In genomic region chr8:123948942-123949685, GRCm38 (mm10) we compare ENCODE assay signal across 8 mouse cellular contexts. TPM values are rescaled to one million over a fixed set of nuclear protein-coding genes. Genes with fewer than 3 reads are reported as not detected.
A peak's percentile ranks its signal among the peaks of the same experiment; 100 is the strongest.
DNase-seq lines count a peak whose midpoint lies in the region; ATAC-seq lines count a peak whose summit lies in the region.

TSS of gene Nup133 (minus strand) at chr8:123949265.

- H3K4me1 ChIP-seq in forebrain, embryonic 14.5 days (ENCODE audit: control insufficient read depth, insufficient read depth, low read length) = peaks cover 9% of the 10 kb centered on the region
- peaks cover 16% of the 10 kb centered on the region for H3K4me1 ChIP-seq in neural tube, embryonic 15.5 days

- peak; percentile 84 for ATAC-seq in forebrain, embryonic 14.5 days
- ATAC-seq in neural tube, embryonic 15.5 days (ENCODE audit: low FRiP score) = peak; percentile 91

- H3K27ac ChIP-seq in forebrain, embryonic 14.5 days (ENCODE audit: low read depth, low read length) = peak within 1 kb of the TSS; percentile 77
- peak within 1 kb of the TSS; percentile 89 for H3K27ac ChIP-seq in neural tube, embryonic 15.5 days (replicated peaks)

- peak within 1 kb of the TSS; percentile 99 for H3K4me2 ChIP-seq in forebrain, embryonic 14.5 days (ENCODE audit: low read length)
- peak within 1 kb of the TSS; percentile 94 for H3K4me2 ChIP-seq in neural tube, embryonic 15.5 days

- intact Hi-C loops in heart, postnatal 14 days (cut with DNase I) = no loop called here

- peaks cover 30% of the 10 kb centered on the region for H3K36me3 ChIP-seq in forebrain, embryonic 14.5 days (ENCODE audit: control insufficient read depth, insufficient read depth, low read length)
- peaks cover 33% of the 10 kb centered on the region for H3K36me3 ChIP-seq in neural tube, embryonic 15.5 days

- H3K27me3 ChIP-seq in forebrain, embryonic 14.5 days (replicated peaks; ENCODE audit: control insufficient read depth, insufficient read depth, low read length) = no peaks in the 10 kb centered on the region
- no peaks in the 10 kb centered on the region for H3K27me3 ChIP-seq in neural tube, embryonic 15.5 days (replicated peaks)

- peak; percentile 99 for DNase-seq in ES-CJ7 (ENCODE audit: low read depth, low spot score)
- peak; percentile 99 for DNase-seq in cerebellum, adult 11 months
- peak; percentile 99 for DNase-seq in forebrain, embryonic 14.5 days (ENCODE audit: low spot score)
- peak; percentile 99 to 100 for DNase-seq in heart, postnatal 14 days
- DNase-seq in layer of hippocampus, adult 11-12 months (ENCODE audit: low spot score) = peak; percentile 99
- peak; percentile 99 for DNase-seq in lung, adult 18-20 months
- peak; percentile 99 for DNase-seq in testis, postnatal 14 days (ENCODE audit: low spot score)

- under 1% methylated on average over 77 of the region's 77 CpGs for WGBS in forebrain, embryonic 14.5 days
- WGBS in neural tube, embryonic 15.5 days = under 1% methylated on average over 77 of the region's 77 CpGs

- no peaks in the 10 kb centered on the region for H3K9me3 ChIP-seq in forebrain, embryonic 14.5 days (replicated peaks; ENCODE audit: control insufficient read depth, low read length)
- no peaks in the 10 kb centered on the region for H3K9me3 ChIP-seq in neural tube, embryonic 15.5 days (replicated peaks)

- H3K9ac ChIP-seq in forebrain, embryonic 14.5 days (ENCODE audit: low read length) = peak within 1 kb of the TSS; percentile 87
- peak within 1 kb of the TSS; percentile 92 for H3K9ac ChIP-seq in neural tube, embryonic 15.5 days (replicated peaks)

- H3K4me3 ChIP-seq in forebrain, embryonic 14.5 days (ENCODE audit: low read depth, low read length) = peak within 1 kb of the TSS; percentile 100
- peak within 1 kb of the TSS; percentile 87 for H3K4me3 ChIP-seq in neural tube, embryonic 15.5 days (replicated peaks)

RNA-seq across cellular contexts. Expression of gene Nup133, which starts in this region (rescaled TPM):
- polyA plus RNA-seq in forebrain, embryonic 14.5 days (2014; fragmentation: Nextera tagmentation; extraction: Ambion mirVana) = 34.3 and 35.3 TPM in 2 replicates
- total RNA-seq in heart, postnatal 14 days (2021) = 10 to 100 TPM; 10.3 to 12.4 TPM
- polyA plus RNA-seq in neural tube, embryonic 15.5 days (2015; fragmentation: Nextera tagmentation; extraction: Ambion mirVana) = 16.8 and 24.1 TPM in 2 replicates

Comparison
In these comparisons a context has a peak if more than half of its experiments do, and no peak if none do; other contexts are left out.
1. Peak in every context shown above with its lines: DNase-seq, ATAC-seq, H3K4me3 ChIP-seq and H3K27ac ChIP-seq.